Mouse (Mus musculus) spleen, adult 2 months (tissue): ENCODE data around the gene Gm5426. TPM values are rescaled to one million over a fixed set of nuclear protein-coding genes. Genes with fewer than 3 reads are reported as not detected.

ENCODE experiments used
- DNase-seq, 2 experiments: peaks; one replicate each; pipeline versions ENCODE4 v3.0.0 to v3.0.0-alpha.2; 2012 to 2021; ENCODE audit warnings: low spot score in 2 of 2, low read depth in 1 of 2
- H3K27ac ChIP-seq: fragments of 200-500 bp; 2 replicates; pipeline ENCODE4 v1.5.1; 2012; ENCODE audit warnings: low read length, inconsistent platforms; ENCODE audit not compliant: insufficient read depth
- H3K27me3 ChIP-seq: fragments of 200-500 bp; 2 replicates; pipeline ENCODE4 v1.6.1; 2012; ENCODE audit warnings: mild to moderate bottlenecking, moderate library complexity, low read length, inconsistent platforms; ENCODE audit not compliant: control insufficient read depth, insufficient read depth
- H3K36me3 ChIP-seq: fragments of 200-500 bp; 2 replicates; pipeline ENCODE4 v1.6.1; 2012; ENCODE audit warnings: mild to moderate bottlenecking, low read length, inconsistent platforms; ENCODE audit not compliant: control insufficient read depth, insufficient read depth
- H3K4me1 ChIP-seq: fragments of 200-500 bp; 2 replicates; pipeline ENCODE4 v1.6.1; 2011; ENCODE audit warnings: inconsistent platforms; ENCODE audit not compliant: control insufficient read depth, insufficient read depth, insufficient read length
- H3K4me3 ChIP-seq: fragments of 200-500 bp; 2 replicates; pipeline ENCODE4 v1.5.1; 2011; ENCODE audit warnings: mild to moderate bottlenecking, inconsistent platforms; ENCODE audit not compliant: insufficient read depth, insufficient read length; ENCODE audit errors: extremely low read depth
- CTCF ChIP-seq: fragments of 200-500 bp; IDR thresholded peaks from 2 replicates; pipeline ENCODE4 v1.5.1; 2011; ENCODE audit warnings: mild to moderate bottlenecking, inconsistent platforms; ENCODE audit not compliant: insufficient read depth, insufficient read length, insufficient replicate concordance; ENCODE audit errors: extremely low read depth
- POLR2A ChIP-seq: fragments of 200-500 bp; IDR thresholded peaks from 2 replicates; pipeline ENCODE4 v1.6.1; 2011; ENCODE audit warnings: low read depth, low read length, inconsistent platforms
- WGBS: fragments of 180-500 bp; shearing (Covaris S2); methylation state at CpG from one replicate; pipeline ENCODE4 v1.1.7; 2018; 5-methylcytosine and 5-hydroxymethylcytosine counted together
- polyA plus RNA-seq: library from polyadenylated mRNA; depleted of rRNA; stranded (reverse); fragments of >200 nt; gene quantifications from 2 replicates; pipeline ENCODE4 v1.2.3, GENCODE M21; 2012; rRNA removed

The Gm5426 gene
- polyA plus RNA-seq, 1 experiment: not detected

- TF ChIP-seq POLR2A (no peak), CTCF (no peak)
- Histone ChIP-seq H3K27ac (no peak overlapping the region), H3K27me3 (no peaks in the 10 kb centered on the region), H3K4me1 (peaks cover 7% of the 10 kb centered on the region; the same call in 1 of the 2 replicates), H3K4me3 (no peak overlapping the region), H3K36me3 (no peaks in the 10 kb centered on the region)
- DNase-seq: no peak
- WGBS: 93% methylated on average over 6 of the region's 6 CpGs
Measured at GRCm38 (mm10) chr10:96176916-96177315, 40.5 kb downstream of the Gm5426 start.

DNA sequence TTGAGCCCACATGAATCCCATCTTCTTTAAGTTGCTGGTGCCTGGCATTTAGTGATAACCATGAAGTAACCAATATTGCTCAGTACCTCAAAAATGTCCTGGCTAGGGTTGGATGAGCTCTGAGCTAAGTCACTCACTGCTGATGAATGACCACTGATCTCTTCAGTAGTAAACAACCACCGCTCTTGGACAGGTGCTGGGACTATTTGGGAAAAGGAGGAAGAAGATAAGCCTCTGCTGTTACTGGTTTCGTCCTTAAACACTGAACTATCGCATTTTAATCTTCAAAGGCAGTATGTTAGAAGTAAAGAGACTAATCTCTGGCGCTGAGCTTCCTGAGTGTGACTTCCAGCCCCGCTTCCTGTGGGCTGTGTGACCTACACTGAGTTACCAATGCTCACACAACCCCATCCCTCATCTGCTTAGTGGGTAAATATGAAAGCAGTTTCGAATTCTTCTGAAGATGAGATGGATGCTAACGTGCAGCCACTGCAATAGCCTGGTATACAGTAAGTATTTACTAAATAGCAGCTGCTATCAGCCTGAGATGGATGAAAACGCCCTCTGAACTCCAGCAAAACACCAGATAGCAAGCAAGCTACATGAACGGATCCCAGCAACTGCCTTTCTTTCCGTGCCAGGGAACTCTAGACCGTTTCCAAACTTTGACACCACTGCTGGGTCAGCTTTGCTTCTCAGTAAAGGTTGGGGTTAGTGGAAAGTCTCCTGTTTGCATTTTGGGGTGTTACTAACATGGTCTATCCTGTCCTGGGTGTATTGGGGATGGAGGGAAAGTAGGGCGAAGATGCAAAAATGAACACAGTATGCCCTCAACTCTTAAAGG is 44.4 kb downstream of the Gm5426 start:
- Histone ChIP-seq H3K27me3 (no peaks in the 10 kb centered on the region), H3K27ac (peak overlapping the region; percentile 53), H3K36me3 (no peaks in the 10 kb centered on the region), H3K4me3 (no peak overlapping the region), H3K4me1 (peaks cover 7% of the 10 kb centered on the region; the same call in 1 of the 2 replicates)
- 38% methylated on average over 12 of the region's 12 CpGs for WGBS
- TF ChIP-seq CTCF: no peak
- TF ChIP-seq POLR2A: no peak
- no peak for DNase-seq

DNA sequence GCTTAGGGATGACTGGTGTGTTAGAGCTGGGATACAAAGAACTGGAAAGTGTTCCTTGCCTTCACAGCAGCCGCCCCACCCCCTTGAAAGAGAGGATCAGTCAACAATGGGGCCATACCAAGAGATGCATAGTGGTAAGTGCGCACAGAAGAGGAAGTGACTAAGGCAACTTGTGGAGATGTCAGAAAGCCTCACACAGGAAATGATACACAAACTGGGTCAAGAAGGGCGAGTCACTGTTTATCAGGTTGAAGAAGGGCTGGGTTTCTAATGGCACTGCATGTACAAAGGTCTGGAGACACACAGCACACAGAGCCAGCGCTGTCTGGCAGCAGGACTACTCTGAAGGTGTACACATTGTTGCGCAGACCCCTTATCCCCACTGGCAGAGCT is 45.0 kb downstream of the Gm5426 start:
- no peaks in the 10 kb centered on the region for H3K36me3 ChIP-seq
- peaks cover 7% of the 10 kb centered on the region; the same call in 1 of the 2 replicates for H3K4me1 ChIP-seq
- H3K27ac ChIP-seq: peak overlapping the region; percentile 53
- no peaks in the 10 kb centered on the region for H3K27me3 ChIP-seq
- TF ChIP-seq CTCF (no peak), POLR2A (no peak)
- H3K4me3 ChIP-seq: no peak overlapping the region
- WGBS: 43% methylated on average over 5 of the region's 5 CpGs
- DNase-seq: peak; percentile 26 to 31

DNA sequence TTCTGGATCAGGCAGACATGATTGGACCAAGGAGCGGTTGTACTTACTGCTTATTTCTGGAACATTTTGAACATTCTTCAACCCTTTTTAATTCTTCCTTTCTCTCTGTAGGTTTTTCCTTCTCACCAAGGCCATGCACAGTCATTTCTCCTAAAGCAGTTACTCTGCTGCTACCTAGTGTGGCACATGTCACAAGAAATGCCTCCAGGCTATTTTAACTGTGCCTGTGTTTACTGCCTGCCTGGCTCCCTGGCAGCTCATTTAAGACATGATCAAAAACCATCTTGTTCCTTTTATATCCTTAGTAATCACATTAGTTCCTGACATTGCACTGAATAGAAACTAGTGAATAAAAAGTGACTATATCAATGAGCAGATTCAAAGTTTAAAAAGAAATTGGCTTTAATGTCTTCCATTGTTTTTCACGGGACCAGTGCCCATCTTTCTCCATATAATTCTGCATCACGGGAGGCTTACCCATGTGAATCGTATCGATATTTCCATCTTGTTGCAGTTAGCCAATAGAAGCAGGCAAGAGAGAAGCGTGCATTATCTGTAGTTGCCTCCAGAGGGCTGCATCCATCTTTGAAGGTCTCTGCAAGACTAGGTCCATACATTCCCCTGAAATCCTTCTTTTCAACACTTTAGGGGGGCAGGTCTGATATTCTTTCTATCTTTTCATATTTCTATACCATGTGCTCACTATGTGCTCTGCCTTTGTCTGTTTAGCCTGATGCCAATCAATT is 45.7 kb downstream of the Gm5426 start:
- Histone ChIP-seq H3K4me3 (no peak overlapping the region), H3K27ac (peak overlapping the region; percentile 30; the same call in 1 of the 2 replicates), H3K36me3 (no peaks in the 10 kb centered on the region), H3K27me3 (no peaks in the 10 kb centered on the region), H3K4me1 (peaks cover 7% of the 10 kb centered on the region; the same call in 1 of the 2 replicates)
- 90% methylated on average over 6 of the region's 6 CpGs for WGBS
- TF ChIP-seq CTCF (no peak), POLR2A (no peak)
- DNase-seq: no peak

DNA sequence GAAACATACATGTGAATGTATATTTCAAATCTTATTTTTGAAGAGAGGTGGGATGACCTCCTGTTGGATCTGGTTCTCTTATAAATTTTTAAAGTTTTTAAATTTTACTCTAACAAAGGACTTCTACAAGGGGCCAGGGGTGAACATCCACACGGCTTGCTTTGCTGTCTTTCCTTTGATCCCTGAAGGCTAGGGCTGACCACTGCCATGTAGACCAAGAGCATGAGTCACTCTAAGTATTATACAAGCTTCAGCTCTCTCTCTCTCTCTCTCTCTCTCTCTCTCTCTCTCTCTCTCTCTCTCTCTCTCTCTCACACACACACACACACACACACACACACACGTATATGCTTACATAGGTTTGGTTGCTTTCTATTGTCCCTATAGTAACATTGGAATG is 48.6 kb downstream of the Gm5426 start:
- no peak overlapping the region for H3K4me3 ChIP-seq
- TF ChIP-seq CTCF (no peak), POLR2A (no peak)
- WGBS: 81% methylated on average over 2 of the region's 2 CpGs
- no peaks in the 10 kb centered on the region for H3K27me3 ChIP-seq
- no peak overlapping the region for H3K27ac ChIP-seq
- DNase-seq: no peak
- peaks cover 7% of the 10 kb centered on the region; the same call in 1 of the 2 replicates for H3K4me1 ChIP-seq
- H3K36me3 ChIP-seq: no peaks in the 10 kb centered on the region

DNA sequence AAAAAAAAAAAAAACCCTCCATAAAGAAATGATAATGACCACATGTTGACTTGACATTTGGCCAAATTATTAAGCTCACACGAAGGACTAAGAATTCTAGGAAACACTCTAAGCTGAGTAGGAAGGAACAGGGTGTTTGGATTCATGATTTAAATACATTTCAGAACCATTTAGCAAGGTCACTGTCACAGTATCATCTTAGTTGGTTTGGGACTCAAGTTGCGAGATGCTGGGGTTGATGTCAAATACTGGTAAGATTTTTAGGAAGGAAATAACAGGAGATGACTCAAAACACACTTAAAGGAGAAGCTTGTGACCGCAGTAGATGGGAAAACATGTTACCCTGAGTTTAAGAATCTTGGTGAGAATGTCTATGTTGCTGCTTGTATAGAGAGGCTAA is 49.2 kb downstream of the Gm5426 start:
- WGBS: 60% methylated on average over 3 of the region's 3 CpGs
- no peak for DNase-seq
- Histone ChIP-seq H3K4me1 (peaks cover 7% of the 10 kb centered on the region; the same call in 1 of the 2 replicates), H3K27ac (peak overlapping the region; percentile 0; the same call in 1 of the 2 replicates), H3K4me3 (no peak overlapping the region), H3K27me3 (no peaks in the 10 kb centered on the region), H3K36me3 (no peaks in the 10 kb centered on the region)
- TF ChIP-seq CTCF (no peak), POLR2A (no peak)

Other genes with a start within 250 kb of the Gm5426 start
- gene Eea1, start 196.0 kb upstream of the Gm5426 start, polyA plus RNA-seq: 2.1 and 2.4 TPM in 2 replicates